Mouse (Mus musculus): ENCODE data around the gene Auh. TPM values are rescaled to one million over a fixed set of nuclear protein-coding genes. Genes with fewer than 3 reads are reported as not detected.

The Auh gene
- polyA plus RNA-seq, 1 experiment from 2014 or later, result 63.5 TPM

GRCm38 (mm10) chr13:52897806-52898205 is 31.7 kb downstream of the Auh start:
- ATAC-seq, result no peak
- Histone ChIP-seq H3K36me3 (ENCODE audit: control insufficient read depth, insufficient read depth) (0 out of 2 replicates have a peak, but pooled peaks cover 2% of the 10 kb centered on the region), H3K9me3 (ENCODE audit: control insufficient read depth, low read length) (no peaks in the 10 kb centered on the region), H3K27me3 (replicated peaks; ENCODE audit: control insufficient read depth, insufficient read depth, low read length) (no peaks in the 10 kb centered on the region), H3K4me2 (ENCODE audit: low read length) (no peak overlapping the region), H3K4me1 (replicated peaks; ENCODE audit: control insufficient read depth, insufficient read depth, low read length) (peaks cover 7% of the 10 kb centered on the region), H3K27ac (ENCODE audit: low read length) (no peak overlapping the region), H3K9ac (replicated peaks; ENCODE audit: low read depth, low read length) (no peak overlapping the region), H3K4me3 (replicated peaks; ENCODE audit: low read length) (no peak overlapping the region)
- WGBS, result 53% methylated on average over 6 of the region's 6 CpGs

- ATAC-seq, result no peak
- Histone ChIP-seq H3K4me1 (replicated peaks; ENCODE audit: control insufficient read depth, insufficient read depth, low read length) (0 out of 2 replicates have a peak, but pooled peaks cover 4% of the 10 kb centered on the region), H3K27me3 (replicated peaks; ENCODE audit: control insufficient read depth, insufficient read depth, low read length) (no peaks in the 10 kb centered on the region), H3K4me2 (ENCODE audit: low read length) (no peak overlapping the region), H3K36me3 (ENCODE audit: control insufficient read depth, insufficient read depth) (0 out of 2 replicates have a peak, but pooled peaks cover 2% of the 10 kb centered on the region), H3K4me3 (replicated peaks; ENCODE audit: low read length) (no peak overlapping the region), H3K9ac (replicated peaks; ENCODE audit: low read depth, low read length) (no peak overlapping the region), H3K9me3 (ENCODE audit: control insufficient read depth, low read length) (no peaks in the 10 kb centered on the region), H3K27ac (ENCODE audit: low read length) (no peak overlapping the region)
- 98% methylated on average over 1 of the region's 1 CpGs for WGBS
These were observed 36.7 kb downstream of the Auh start for GRCm38 (mm10) chr13:52892791-52893190.

GRCm38 (mm10) chr13:52892065-52892503 is 37.4 kb downstream of the Auh start:
- Histone ChIP-seq H3K4me3 (replicated peaks; ENCODE audit: low read length) (no peak overlapping the region), H3K4me2 (ENCODE audit: low read length) (no peak overlapping the region), H3K36me3 (ENCODE audit: control insufficient read depth, insufficient read depth) (0 out of 2 replicates have a peak, but pooled peaks cover 2% of the 10 kb centered on the region), H3K9ac (replicated peaks; ENCODE audit: low read depth, low read length) (no peak overlapping the region), H3K9me3 (ENCODE audit: control insufficient read depth, low read length) (no peaks in the 10 kb centered on the region), H3K27me3 (replicated peaks; ENCODE audit: control insufficient read depth, insufficient read depth, low read length) (no peaks in the 10 kb centered on the region), H3K27ac (ENCODE audit: low read length) (no peak overlapping the region), H3K4me1 (replicated peaks; ENCODE audit: control insufficient read depth, insufficient read depth, low read length) (0 out of 2 replicates have a peak, but pooled peaks cover 4% of the 10 kb centered on the region)
- ATAC-seq, result no peak
- WGBS, result 66% methylated on average over 10 of the region's 10 CpGs

GRCm38 (mm10) chr13:52890313-52890712 is 39.2 kb downstream of the Auh start:
- Histone ChIP-seq H3K9ac (replicated peaks; ENCODE audit: low read depth, low read length) (no peak overlapping the region), H3K4me1 (replicated peaks; ENCODE audit: control insufficient read depth, insufficient read depth, low read length) (0 out of 2 replicates have a peak, but pooled peaks cover 4% of the 10 kb centered on the region), H3K4me2 (ENCODE audit: low read length) (no peak overlapping the region), H3K4me3 (replicated peaks; ENCODE audit: low read length) (no peak overlapping the region), H3K27ac (ENCODE audit: low read length) (no peak overlapping the region), H3K9me3 (ENCODE audit: control insufficient read depth, low read length) (no peaks in the 10 kb centered on the region), H3K27me3 (replicated peaks; ENCODE audit: control insufficient read depth, insufficient read depth, low read length) (no peaks in the 10 kb centered on the region), H3K36me3 (ENCODE audit: control insufficient read depth, insufficient read depth) (no peaks in the 10 kb centered on the region)
- no peak for ATAC-seq
- WGBS, result 83% methylated on average over 9 of the region's 9 CpGs

DNA sequence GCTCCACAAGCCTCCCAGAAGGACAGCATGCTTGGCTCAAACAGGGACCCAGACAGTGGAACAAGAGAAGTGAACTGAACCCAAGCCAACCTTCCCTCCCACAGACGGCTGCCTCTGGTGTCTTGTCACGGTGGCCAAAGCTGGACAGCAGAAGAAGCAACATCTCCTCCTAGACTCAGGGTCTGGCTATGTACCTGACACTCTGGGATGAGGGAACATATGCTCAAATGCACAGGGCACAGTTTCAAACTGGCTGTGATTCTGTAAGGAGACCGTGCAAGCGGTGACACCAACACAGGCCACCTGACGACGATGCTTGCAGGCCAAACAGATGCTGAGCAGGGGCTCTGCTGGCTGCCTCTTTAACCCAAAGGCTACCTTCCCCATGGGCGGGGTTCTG is 42.7 kb downstream of the Auh start:
- 87% methylated on average over 7 of the region's 7 CpGs for WGBS
- Histone ChIP-seq H3K36me3 (ENCODE audit: control insufficient read depth, insufficient read depth) (no peaks in the 10 kb centered on the region), H3K4me1 (replicated peaks; ENCODE audit: control insufficient read depth, insufficient read depth, low read length) (no peaks in the 10 kb centered on the region), H3K4me3 (replicated peaks; ENCODE audit: low read length) (no peak overlapping the region), H3K27ac (ENCODE audit: low read length) (no peak overlapping the region), H3K9me3 (ENCODE audit: control insufficient read depth, low read length) (no peaks in the 10 kb centered on the region), H3K9ac (replicated peaks; ENCODE audit: low read depth, low read length) (no peak overlapping the region), H3K4me2 (ENCODE audit: low read length) (no peak overlapping the region), H3K27me3 (replicated peaks; ENCODE audit: control insufficient read depth, insufficient read depth, low read length) (no peaks in the 10 kb centered on the region)
- no peak for ATAC-seq

- WGBS, result 76% methylated on average over 4 of the region's 4 CpGs
- no peak for ATAC-seq
- no peaks in the 10 kb centered on the region for H3K27me3 ChIP-seq (replicated peaks; ENCODE audit: control insufficient read depth, insufficient read depth, low read length)
- H3K9me3 ChIP-seq (ENCODE audit: control insufficient read depth, low read length), result no peaks in the 10 kb centered on the region
- no peaks in the 10 kb centered on the region for H3K36me3 ChIP-seq (ENCODE audit: control insufficient read depth, insufficient read depth)
- no peak overlapping the region for H3K27ac ChIP-seq (ENCODE audit: low read length)
- peaks cover 12% of the 10 kb centered on the region for H3K4me1 ChIP-seq (replicated peaks; ENCODE audit: control insufficient read depth, insufficient read depth, low read length)
- H3K4me2 ChIP-seq (ENCODE audit: low read length), result no peak overlapping the region
- H3K4me3 ChIP-seq (replicated peaks; ENCODE audit: low read length), result no peak overlapping the region
- no peak overlapping the region for H3K9ac ChIP-seq (replicated peaks; ENCODE audit: low read depth, low read length)
These were observed 45.5 kb downstream of the Auh start for GRCm38 (mm10) chr13:52883960-52884326.

GRCm38 (mm10) chr13:52883084-52883959 is 46.2 kb downstream of the Auh start:
- Histone ChIP-seq H3K36me3 (ENCODE audit: control insufficient read depth, insufficient read depth) (no peaks in the 10 kb centered on the region), H3K27ac (ENCODE audit: low read length) (no peak overlapping the region), H3K9me3 (ENCODE audit: control insufficient read depth, low read length) (no peaks in the 10 kb centered on the region), H3K4me1 (replicated peaks; ENCODE audit: control insufficient read depth, insufficient read depth, low read length) (peaks cover 12% of the 10 kb centered on the region), H3K9ac (replicated peaks; ENCODE audit: low read depth, low read length) (no peak overlapping the region), H3K27me3 (replicated peaks; ENCODE audit: control insufficient read depth, insufficient read depth, low read length) (no peaks in the 10 kb centered on the region), H3K4me2 (ENCODE audit: low read length) (no peak overlapping the region), H3K4me3 (replicated peaks; ENCODE audit: low read length) (no peak overlapping the region)
- 75% methylated on average over 17 of the region's 19 CpGs for WGBS
- no peak for ATAC-seq

- no peaks in the 10 kb centered on the region for H3K27me3 ChIP-seq (replicated peaks; ENCODE audit: control insufficient read depth, insufficient read depth, low read length)
- 0 out of 2 replicates have a peak overlapping the region, but pooled peaks have one; percentile 29 for H3K27ac ChIP-seq (ENCODE audit: low read length)
- 0 out of 2 replicates have a peak overlapping the region, but pooled peaks have one; percentile 2 for H3K9ac ChIP-seq (replicated peaks; ENCODE audit: low read depth, low read length)
- peak; percentile 68 for ATAC-seq
- H3K4me2 ChIP-seq (ENCODE audit: low read length), result no peak overlapping the region
- peaks cover 15% of the 10 kb centered on the region for H3K4me1 ChIP-seq (replicated peaks; ENCODE audit: control insufficient read depth, insufficient read depth, low read length)
- no peaks in the 10 kb centered on the region for H3K36me3 ChIP-seq (ENCODE audit: control insufficient read depth, insufficient read depth)
- H3K4me3 ChIP-seq (replicated peaks; ENCODE audit: low read length), result no peak overlapping the region
- H3K9me3 ChIP-seq (ENCODE audit: control insufficient read depth, low read length), result no peaks in the 10 kb centered on the region
- 16% methylated on average over 5 of the region's 5 CpGs for WGBS
These were observed 49.1 kb downstream of the Auh start for GRCm38 (mm10) chr13:52880386-52880785.

- WGBS, result 12% methylated on average over 12 of the region's 12 CpGs
These were observed 49.6 kb downstream of the Auh start for GRCm38 (mm10) chr13:52879918-52880317.

More at GRCm38 (mm10) chr13:52879918-52880317, 49.6 kb downstream of the Auh start:
- peak; percentile 41 for ATAC-seq
- no peak overlapping the region for H3K4me3 ChIP-seq (replicated peaks; ENCODE audit: low read length)
- H3K9ac ChIP-seq (replicated peaks; ENCODE audit: low read depth, low read length), result no peak overlapping the region
- H3K4me2 ChIP-seq (ENCODE audit: low read length), result no peak overlapping the region
- peak overlapping the region; percentile 51; the same call in 1 of the 2 replicates for H3K27ac ChIP-seq (ENCODE audit: low read length)
- H3K36me3 ChIP-seq (ENCODE audit: control insufficient read depth, insufficient read depth), result no peaks in the 10 kb centered on the region
- no peaks in the 10 kb centered on the region for H3K9me3 ChIP-seq (ENCODE audit: control insufficient read depth, low read length)
- no peaks in the 10 kb centered on the region for H3K27me3 ChIP-seq (replicated peaks; ENCODE audit: control insufficient read depth, insufficient read depth, low read length)
- peaks cover 19% of the 10 kb centered on the region for H3K4me1 ChIP-seq (replicated peaks; ENCODE audit: control insufficient read depth, insufficient read depth, low read length)

Measured in forebrain, embryonic 16.5 days (tissue).